In genomic region chr1:135325934-135326333, GRCm38 (mm10) we compare ENCODE assay signal across 19 mouse cellular contexts. TPM values are rescaled to one million over a fixed set of nuclear protein-coding genes. Genes with fewer than 3 reads are reported as not detected.
DNase-seq lines count a peak whose midpoint lies in the region; ATAC-seq and TF ChIP-seq lines count a peak whose summit lies in the region.
"Had no signal": no experiment of that assay in that cellular context is flagged by ENCODE, and none has a peak within 500 bp of the region (broad histone marks: within the 10 kb centered on the region; RNA-seq: fewer than 3 reads in every experiment).

No protein-coding gene starts in this region.

- DNase-seq in heart, postnatal 36 days, result no peak
- peak; percentile 55 for DNase-seq in adipocyte (ENCODE audit: low spot score)
- DNase-seq in spleen, postnatal 36 days (ENCODE audit: low spot score in 2 of 2), result no peak
- no peak for DNase-seq in thymus, postnatal 0 days (ENCODE audit: low spot score)
- DNase-seq: cerebellum, adult 9-11 months; gastrocnemius, postnatal 36 days; kidney, adult 9 months; kidney, postnatal 4 days; lung, postnatal 10 days; retina, postnatal 1 day; right cerebral cortex, postnatal 4 days; thymus, adult 2 months had no signal

- no peaks in the 10 kb centered on the region for H3K36me3 ChIP-seq in heart, embryonic 14.5 days (ENCODE audit: control insufficient read depth, insufficient read depth, low read length)
- H3K36me3 ChIP-seq in stomach, embryonic 14.5 days (ENCODE audit: control insufficient read depth, insufficient read depth, low read length), result no peaks in the 10 kb centered on the region
- H3K36me3 ChIP-seq: embryonic facial prominence, embryonic 12.5 days; heart, embryonic 15.5 days had no signal

- no peak overlapping the region for H3K27ac ChIP-seq in heart, embryonic 14.5 days (replicated peaks in 1 of 2; ENCODE audit: control insufficient read depth in 1 of 2, insufficient read depth in 1 of 2, low read depth in 2 of 2, low read length in 2 of 2)
- peak overlapping the region; percentile 49; the same call in 1 of the 2 replicates for H3K27ac ChIP-seq in embryonic fibroblast, embryonic 13.5 days (ENCODE audit: insufficient read depth, low read length)
- H3K27ac ChIP-seq in stomach, embryonic 14.5 days (ENCODE audit: low read length), result no peak overlapping the region
- H3K27ac ChIP-seq: embryonic facial prominence, embryonic 12.5 days; heart, embryonic 15.5 days had no signal

- no peaks in the 10 kb centered on the region for H3K27me3 ChIP-seq in heart, embryonic 14.5 days (ENCODE audit: control insufficient read depth, insufficient read depth, low read length)
- H3K27me3 ChIP-seq in stomach, embryonic 14.5 days (ENCODE audit: control insufficient read depth, insufficient read depth, low read length), result no peaks in the 10 kb centered on the region
- H3K27me3 ChIP-seq: embryonic facial prominence, embryonic 12.5 days; heart, embryonic 15.5 days had no signal

- H3K9me3 ChIP-seq in heart, embryonic 14.5 days (ENCODE audit: control insufficient read depth, low read length), result no peaks in the 10 kb centered on the region
- H3K9me3 ChIP-seq in stomach, embryonic 14.5 days (ENCODE audit: control insufficient read depth, low read depth, low read length), result no peaks in the 10 kb centered on the region
- H3K9me3 ChIP-seq: embryonic facial prominence, embryonic 12.5 days; heart, embryonic 15.5 days had no signal

- TF ChIP-seq POLR2A in embryonic fibroblast, embryonic 13.5 days (IDR thresholded peaks at IDR 0.05; ENCODE audit: low read depth, low read length), result no peak; the same call in 1 of the 2 replicates

- ATAC-seq in heart, embryonic 14.5 days (ENCODE audit: insufficient number of reproducible peaks, insufficient read depth, low FRiP score, low read depth), result no peak
- no peak for ATAC-seq in stomach, embryonic 14.5 days (ENCODE audit: insufficient number of reproducible peaks, insufficient read depth, low FRiP score, low read depth)
- ATAC-seq: forebrain, embryonic 14.5 days had no signal

- WGBS in heart, embryonic 14.5 days, result 73% methylated on average over 2 of the region's 2 CpGs
- 76% methylated on average over 2 of the region's 2 CpGs for WGBS in stomach, embryonic 14.5 days

- H3K4me3 ChIP-seq in heart, embryonic 14.5 days (ENCODE audit: control insufficient read depth in 1 of 2, insufficient read depth in 1 of 2, low read depth in 1 of 2, low read length in 2 of 2), result peak overlapping the region in 1 of 2 experiments; percentile 27; a peak in 1 of 4 replicates
- peak overlapping the region; percentile 54 for H3K4me3 ChIP-seq in embryonic fibroblast, embryonic 13.5 days (ENCODE audit: insufficient read depth, low read length)
- H3K4me3 ChIP-seq in stomach, embryonic 14.5 days (ENCODE audit: low read depth, low read length), result peak overlapping the region; percentile 24
- H3K4me3 ChIP-seq: embryonic facial prominence, embryonic 12.5 days had no signal

- no peak for TF ChIP-seq CTCF in embryonic fibroblast, embryonic 13.5 days (IDR thresholded peaks at IDR 0.05; ENCODE audit: borderline replicate concordance, insufficient read depth, low read length)

- H3K4me1 ChIP-seq in heart, embryonic 14.5 days (ENCODE audit: control insufficient read depth in 2 of 2, insufficient read depth in 2 of 2, low read length in 2 of 2), result peaks cover 3 to 4% of the 10 kb centered on the region in 2 experiments; a peak in 1 of 4 replicates
- H3K4me1 ChIP-seq in embryonic fibroblast, embryonic 13.5 days (ENCODE audit: control insufficient read depth, insufficient read depth, low read length), result no peaks in the 10 kb centered on the region
- H3K4me1 ChIP-seq in stomach, embryonic 14.5 days (ENCODE audit: control insufficient read depth, insufficient read depth, low read length), result 0 out of 2 replicates have a peak, but pooled peaks cover 10% of the 10 kb centered on the region

- H3K4me2 ChIP-seq in heart, embryonic 14.5 days (ENCODE audit: low read length), result peak overlapping the region; percentile 53; the same call in 1 of the 2 replicates
- H3K4me2 ChIP-seq in stomach, embryonic 14.5 days (replicated peaks; ENCODE audit: low read depth, low read length), result peak overlapping the region; percentile 35
- H3K4me2 ChIP-seq: embryonic facial prominence, embryonic 12.5 days; heart, embryonic 15.5 days; liver, embryonic 11.5 days had no signal

- intact Hi-C loops in heart, postnatal 36 days (cut with DNase I), result no loop called here

- no peak overlapping the region for H3K9ac ChIP-seq in heart, embryonic 14.5 days (ENCODE audit: low read length)
- H3K9ac ChIP-seq in stomach, embryonic 14.5 days (replicated peaks; ENCODE audit: low read depth, low read length), result no peak overlapping the region
- H3K9ac ChIP-seq: embryonic facial prominence, embryonic 12.5 days; heart, embryonic 15.5 days had no signal

RNA-seq across cellular contexts. Expression of gene Lmod1, which starts 1.3 kb away (rescaled TPM):
- polyA plus RNA-seq in heart, embryonic 14.5 days (2014; fragmentation: Nextera tagmentation; extraction: Ambion mirVana), result 0.51 and 1.2 TPM in 2 replicates
- total RNA-seq in heart, postnatal 36 days (2021), result 1 to 10 TPM; 2.9 to 3.7 TPM
- polyA plus RNA-seq in embryonic fibroblast, embryonic 13.5 days (2011; ENCODE audit: insufficient read length, low read depth, missing spikeins), result 47.9 and 79.9 TPM in 2 replicates
- 12.6 and 13.2 TPM in 2 replicates for polyA plus RNA-seq in stomach, embryonic 14.5 days (2014; fragmentation: Nextera tagmentation; extraction: Ambion mirVana)
- polyA plus RNA-seq in thymus, postnatal 0 days (2015; fragmentation: Nextera tagmentation; extraction: Ambion mirVana), result 0.55 and 0.89 TPM in 2 replicates

RNA-seq across cellular contexts. Expression of gene Timm17a, which starts 12.4 kb away (rescaled TPM):
- polyA plus RNA-seq in heart, embryonic 14.5 days (2014; fragmentation: Nextera tagmentation; extraction: Ambion mirVana), result 369 and 374 TPM in 2 replicates
- 100 to 1,000 TPM; 366 to 397 TPM for total RNA-seq in heart, postnatal 36 days (2021)
- 108 and 181 TPM in 2 replicates for polyA plus RNA-seq in embryonic fibroblast, embryonic 13.5 days (2011; ENCODE audit: insufficient read length, low read depth, missing spikeins)
- polyA plus RNA-seq in stomach, embryonic 14.5 days (2014; fragmentation: Nextera tagmentation; extraction: Ambion mirVana), result 179 and 203 TPM in 2 replicates
- 235 TPM in 2 replicates for polyA plus RNA-seq in thymus, postnatal 0 days (2015; fragmentation: Nextera tagmentation; extraction: Ambion mirVana)

RNA-seq across cellular contexts. Expression of gene Rnpep, which starts 42.0 kb away (rescaled TPM):
- polyA plus RNA-seq in heart, embryonic 14.5 days (2014; fragmentation: Nextera tagmentation; extraction: Ambion mirVana), result 53.4 and 56.2 TPM in 2 replicates
- 10 to 100 TPM; 20.5 to 26.7 TPM for total RNA-seq in heart, postnatal 36 days (2021)
- 49.3 and 58.6 TPM in 2 replicates for polyA plus RNA-seq in embryonic fibroblast, embryonic 13.5 days (2011; ENCODE audit: insufficient read length, low read depth, missing spikeins)
- 124 and 128 TPM in 2 replicates for polyA plus RNA-seq in stomach, embryonic 14.5 days (2014; fragmentation: Nextera tagmentation; extraction: Ambion mirVana)
- polyA plus RNA-seq in thymus, postnatal 0 days (2015; fragmentation: Nextera tagmentation; extraction: Ambion mirVana), result 58.1 and 66.1 TPM in 2 replicates

RNA-seq across cellular contexts. Expression of gene Shisa4, which starts 49.1 kb away (rescaled TPM):
- polyA plus RNA-seq in heart, embryonic 14.5 days (2014; fragmentation: Nextera tagmentation; extraction: Ambion mirVana), result 16.7 and 22.5 TPM in 2 replicates
- 1 to 10 TPM; 3.0 to 3.2 TPM for total RNA-seq in heart, postnatal 36 days (2021)
- 82.8 and 101 TPM in 2 replicates for polyA plus RNA-seq in embryonic fibroblast, embryonic 13.5 days (2011; ENCODE audit: insufficient read length, low read depth, missing spikeins)
- 41.4 and 44.5 TPM in 2 replicates for polyA plus RNA-seq in stomach, embryonic 14.5 days (2014; fragmentation: Nextera tagmentation; extraction: Ambion mirVana)
- polyA plus RNA-seq in thymus, postnatal 0 days (2015; fragmentation: Nextera tagmentation; extraction: Ambion mirVana), result 11.0 and 14.5 TPM in 2 replicates
